Mouse (Mus musculus): Measurements from ENCODE around the gene Med12l.

The Med12l gene

DNA sequence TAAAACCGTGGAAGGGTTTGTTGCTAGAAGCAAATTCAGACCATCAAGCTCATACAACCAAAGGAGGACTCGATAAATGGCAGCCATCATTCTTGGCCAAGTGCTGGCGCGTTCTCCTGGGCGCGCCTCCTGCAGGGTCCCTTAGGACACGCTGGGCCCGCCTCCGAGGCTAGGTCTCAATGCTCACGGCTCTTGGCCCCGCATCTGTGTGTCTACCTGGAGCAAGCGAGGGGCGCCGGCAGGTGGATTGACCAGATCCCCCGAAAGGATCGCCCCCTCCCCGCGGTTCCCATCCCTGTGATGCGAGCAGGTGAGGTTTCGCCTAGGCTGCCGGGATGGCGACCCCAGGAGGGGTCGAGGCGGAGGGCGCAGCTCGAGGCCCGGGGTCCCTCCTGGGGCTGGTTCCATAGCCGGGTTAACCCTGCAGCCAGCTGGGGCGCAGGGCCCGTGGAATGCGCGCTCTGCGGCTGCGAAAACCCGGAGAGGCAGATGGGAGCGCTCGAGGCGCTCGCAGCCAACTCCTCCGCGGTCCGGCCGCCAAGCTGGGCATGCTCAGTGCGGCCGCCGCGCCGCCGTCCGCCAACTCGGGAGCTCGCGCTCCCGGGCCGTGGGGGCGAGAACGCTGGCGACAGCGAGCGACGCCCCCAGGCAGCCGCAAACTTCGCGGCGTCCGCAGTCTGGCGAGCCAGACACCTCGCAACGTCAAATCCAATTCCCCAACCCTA lies at the start of gene Med12l:
Gene Med12l, plus strand, starts transcription at position 555 of the 725 bp plus-strand sequence.
- DNase-seq: peak; percentile 84

DNA sequence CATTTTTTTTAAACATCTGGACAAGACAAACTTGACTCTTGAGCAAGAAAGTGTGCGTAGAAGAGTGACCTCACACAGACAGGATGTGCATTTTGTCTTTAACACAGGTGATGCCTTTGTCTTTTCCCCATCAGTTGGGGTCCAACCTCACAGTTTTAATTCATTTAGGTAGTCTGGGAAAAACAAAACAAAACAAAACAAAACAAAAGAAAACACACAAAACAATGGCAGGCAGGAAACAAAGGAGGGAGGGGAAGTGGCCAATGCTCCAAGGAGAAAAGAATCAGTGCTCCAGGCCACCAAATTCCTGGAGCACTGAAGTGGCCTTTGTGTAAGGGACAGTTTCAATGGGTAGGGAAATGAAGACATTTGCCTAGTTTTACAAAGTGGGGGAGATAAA lies 44.5 kb upstream of the Med12l start:
- DNase-seq: no peak

DNA sequence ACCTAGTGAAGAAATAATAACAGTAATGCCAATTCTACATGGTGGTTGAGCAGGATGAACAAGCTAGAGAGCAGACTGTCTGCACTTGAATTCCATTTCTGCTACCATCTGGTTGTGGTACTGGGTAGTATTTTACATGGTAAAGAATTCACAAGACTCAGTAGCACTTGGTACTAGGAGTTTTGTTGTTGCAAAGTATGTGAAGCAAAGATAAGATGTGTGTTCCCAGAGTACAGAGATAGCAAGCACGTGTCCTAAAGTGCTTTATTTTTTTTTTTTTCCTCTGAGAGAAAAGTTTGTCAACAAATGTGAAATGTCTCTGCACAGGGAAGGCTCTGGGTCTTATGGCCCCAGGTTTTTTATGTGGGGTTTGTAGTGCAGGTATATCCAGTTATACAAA lies 28.2 kb upstream of the Med12l start:
- DNase-seq: no peak

DNA sequence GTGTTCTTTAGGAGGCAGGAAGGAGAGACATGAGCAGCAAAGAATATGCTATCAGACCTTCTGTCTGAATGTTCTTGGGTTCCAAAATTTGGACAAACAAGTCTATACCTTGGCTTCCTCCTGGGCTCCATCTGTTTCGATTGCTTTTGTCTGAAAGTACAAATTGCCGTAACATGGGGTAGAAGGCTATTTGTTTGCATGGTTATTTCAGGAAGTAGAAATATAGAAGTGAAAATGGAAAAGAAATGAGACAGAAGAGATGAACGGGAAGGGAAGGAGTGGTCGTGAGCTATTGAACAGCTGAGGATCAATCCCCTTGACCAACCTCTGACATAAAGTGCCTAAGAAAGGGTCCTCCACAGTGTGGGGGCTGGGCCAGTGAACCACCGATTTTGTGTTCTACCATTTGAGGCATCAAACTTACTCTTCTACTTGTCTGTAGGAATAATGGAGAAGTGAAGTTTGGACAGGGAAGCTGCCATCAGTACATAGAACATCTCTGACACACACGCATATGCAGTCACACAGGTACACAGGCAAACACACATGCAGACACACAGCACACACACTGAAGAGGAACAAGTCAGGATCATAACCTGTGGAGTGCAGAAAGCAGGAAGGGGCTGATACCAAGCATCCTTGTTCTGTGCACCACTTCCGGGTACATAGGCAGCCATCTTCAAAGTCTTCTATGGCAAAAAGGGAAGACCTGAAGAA lies 27.6 kb upstream of the Med12l start:
- DNase-seq: no peak

DNA sequence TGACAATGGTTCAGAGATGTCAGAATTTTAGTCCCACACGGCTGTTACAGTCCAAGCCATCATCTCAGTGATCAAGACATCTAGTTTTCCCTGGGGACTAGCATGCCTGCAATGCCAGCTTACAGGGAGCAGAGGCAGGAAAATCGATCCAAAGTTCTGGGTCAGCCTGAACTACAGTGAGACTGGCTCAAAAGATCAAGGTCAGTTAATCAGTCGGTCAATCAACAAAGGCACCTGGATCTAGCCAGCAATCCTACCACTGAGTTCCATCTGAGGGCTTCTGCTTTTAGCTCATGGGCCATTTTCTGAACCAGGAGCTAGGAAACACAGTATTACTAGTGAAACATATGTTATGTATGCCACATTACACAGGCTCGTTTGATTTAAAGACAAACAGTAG lies 25.0 kb upstream of the Med12l start:
- DNase-seq: no peak

DNA sequence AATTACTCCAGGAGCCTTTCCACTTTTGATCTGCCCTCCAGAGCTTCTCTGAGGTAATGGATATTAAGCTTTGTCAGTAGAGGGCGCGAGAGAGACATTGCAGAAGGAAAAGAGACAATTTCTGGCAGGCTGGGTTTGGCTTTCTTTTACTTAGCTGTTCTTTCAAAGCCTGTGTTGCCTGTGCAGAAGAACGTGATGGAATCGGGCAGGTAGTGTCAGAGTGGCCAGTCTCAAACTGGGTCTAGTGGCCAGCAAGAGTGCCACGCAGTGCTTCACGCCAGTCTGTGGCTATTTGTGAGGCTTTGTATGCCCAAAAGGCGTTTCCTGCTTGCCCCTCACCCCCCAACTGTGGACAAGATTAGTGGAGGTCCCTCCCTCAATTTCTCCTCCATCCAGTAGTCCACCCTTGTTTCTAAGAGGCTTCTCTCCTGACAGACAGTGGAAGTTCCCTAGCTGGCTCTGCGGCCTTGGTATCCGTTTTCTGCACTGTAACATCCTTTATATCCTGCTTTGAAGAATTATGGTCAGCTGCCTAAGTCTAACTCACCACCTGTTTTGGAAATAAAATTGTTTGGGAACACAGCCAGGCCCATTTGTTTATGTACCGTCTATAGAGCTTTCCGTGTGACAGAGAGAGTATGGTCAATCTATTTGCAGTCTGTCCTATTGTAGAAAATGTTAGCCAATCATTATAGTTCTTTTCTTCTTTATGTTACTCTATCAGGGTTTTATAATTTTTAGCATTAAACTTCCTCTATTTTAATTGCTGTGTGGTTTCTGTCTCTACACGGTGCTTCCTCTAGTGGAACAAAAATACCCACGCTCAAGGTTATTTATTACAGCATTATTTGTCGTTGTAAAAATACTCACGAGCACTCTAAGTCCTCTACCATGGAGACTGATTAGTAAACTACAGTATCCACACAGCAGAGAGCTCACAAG lies 22.5 kb upstream of the Med12l start:
- DNase-seq: peak; percentile 79

DNA sequence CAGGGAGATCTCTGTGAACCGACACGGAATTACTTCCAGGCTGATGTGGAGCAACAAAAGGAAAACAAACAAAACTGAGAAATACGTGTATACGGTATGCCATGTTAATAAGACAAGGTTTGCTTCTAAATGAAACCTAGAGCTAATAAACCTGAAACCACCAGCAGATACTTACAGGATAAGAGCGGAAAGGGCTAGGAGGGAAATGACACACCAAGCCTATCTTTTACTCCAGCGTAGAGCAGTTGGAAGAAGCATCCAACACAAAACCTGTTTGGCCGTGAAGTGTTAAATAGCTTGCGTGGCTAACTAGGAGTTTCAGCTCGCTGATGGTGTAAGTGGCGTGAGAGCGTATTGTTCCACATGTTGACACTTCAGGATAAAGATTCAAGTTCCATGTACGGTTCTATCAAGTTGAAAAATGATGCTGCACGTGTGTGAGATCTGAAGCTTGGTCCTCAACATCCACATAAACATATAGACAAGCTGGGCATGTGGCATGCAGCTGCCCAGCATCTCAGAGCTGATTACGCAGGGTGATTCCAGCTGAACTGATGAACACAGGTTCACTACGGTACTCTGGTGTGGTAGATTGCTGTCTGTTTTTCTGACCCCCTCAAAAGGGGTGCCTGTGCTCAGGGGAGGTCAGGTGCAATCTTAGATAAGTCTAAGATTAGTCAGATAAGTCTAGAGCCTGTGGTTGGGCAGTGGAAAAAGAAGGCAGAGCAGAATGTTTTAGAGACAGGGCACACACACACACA lies 21.6 kb upstream of the Med12l start:
- DNase-seq: no peak

DNA sequence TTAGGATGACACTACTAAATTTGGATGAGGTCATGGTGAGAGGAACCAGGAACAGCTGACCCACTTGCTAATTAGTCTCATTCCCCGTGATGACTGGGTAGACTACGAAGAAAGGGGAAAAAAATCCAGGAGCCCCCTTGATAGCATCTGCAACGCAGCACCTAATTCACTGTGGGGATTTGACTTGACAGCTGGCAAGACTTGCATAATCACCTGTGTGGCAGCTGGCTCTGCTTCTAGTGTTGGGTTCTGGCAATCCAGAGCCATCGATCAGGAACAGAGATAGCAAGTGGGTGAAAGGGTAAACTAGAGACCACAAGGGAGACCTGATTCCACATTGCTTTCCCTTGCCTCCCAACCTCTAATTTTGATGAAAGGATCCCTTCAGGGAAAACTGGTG lies 19.8 kb upstream of the Med12l start:
- no peak for DNase-seq

DNA sequence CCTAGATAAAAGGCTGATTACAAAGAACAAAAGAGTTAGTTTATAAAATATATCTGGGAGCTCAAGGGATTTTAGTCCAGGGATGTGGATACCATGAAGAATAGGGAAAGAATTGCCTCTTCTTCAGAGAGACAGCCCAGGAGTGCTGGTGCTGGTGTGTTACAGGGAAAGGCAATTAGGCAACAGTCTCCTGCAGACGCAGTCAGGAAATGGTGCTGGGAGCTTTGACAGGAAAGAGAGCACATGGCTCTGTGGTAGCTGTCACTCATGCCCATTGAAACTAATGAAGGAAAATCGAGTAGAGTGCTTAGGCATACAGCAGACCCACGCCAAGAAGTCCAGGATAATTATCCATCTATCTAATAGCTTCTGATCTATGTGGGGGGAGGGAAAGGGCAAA lies 16.3 kb upstream of the Med12l start:
- no peak for DNase-seq

DNA sequence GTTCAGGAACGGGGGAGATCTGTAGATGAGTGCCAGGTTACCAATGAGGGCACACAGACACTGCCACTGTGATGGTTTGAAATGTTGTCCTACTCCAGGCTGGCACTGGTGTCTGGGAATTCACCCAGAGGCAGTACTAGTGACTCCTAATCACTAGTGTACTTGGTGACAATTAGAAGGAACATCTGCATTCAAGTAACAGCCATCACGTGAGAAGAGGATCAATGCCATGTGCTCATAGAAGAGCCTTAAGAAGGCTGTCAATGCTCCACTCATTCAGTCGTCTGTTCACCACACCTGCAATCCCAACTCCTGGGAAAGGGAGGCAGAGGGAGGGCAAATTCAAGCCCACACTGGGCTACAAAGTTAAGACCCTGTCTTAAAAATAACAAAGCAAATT lies 15.1 kb upstream of the Med12l start:
- no peak for DNase-seq

DNA sequence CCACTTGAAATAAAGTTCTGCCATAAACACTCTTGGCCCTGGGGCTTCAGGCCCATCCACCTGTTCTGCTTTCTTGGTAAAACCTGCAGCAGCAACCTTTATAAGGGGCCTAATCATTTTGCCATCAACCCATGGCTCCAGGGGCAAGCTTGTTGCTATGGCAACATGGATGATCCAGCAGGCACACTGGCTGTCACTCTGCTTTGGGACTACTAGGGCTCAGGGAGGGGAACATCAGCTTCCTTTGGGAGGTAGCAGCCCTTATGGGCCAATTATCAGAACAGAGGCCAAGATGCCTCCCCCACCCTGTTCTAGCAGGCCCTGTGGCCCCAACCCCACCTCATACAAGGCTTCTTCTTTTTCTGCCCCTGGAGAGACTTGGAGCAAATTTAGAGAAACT lies 13.5 kb upstream of the Med12l start:
- DNase-seq: no peak

DNA sequence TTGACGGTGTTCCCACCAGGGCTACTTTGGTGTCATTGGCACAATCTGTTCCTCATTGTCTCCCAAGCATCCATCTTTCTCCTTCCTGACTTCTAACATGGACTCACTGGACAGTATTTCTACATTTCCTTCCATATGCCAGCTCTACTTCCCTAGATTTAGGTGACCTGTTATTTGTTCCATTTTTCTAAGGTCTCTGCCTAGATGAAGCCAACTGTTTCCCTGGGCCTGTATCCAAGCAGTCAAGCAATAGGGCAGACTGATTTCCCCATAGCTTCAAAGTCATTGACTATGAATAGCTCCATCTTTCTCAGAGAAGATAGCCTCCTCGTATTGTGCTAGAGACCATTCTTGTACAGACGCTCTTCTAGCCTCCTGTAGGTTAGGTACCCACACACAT lies 12.0 kb upstream of the Med12l start:
- no peak for DNase-seq

DNA sequence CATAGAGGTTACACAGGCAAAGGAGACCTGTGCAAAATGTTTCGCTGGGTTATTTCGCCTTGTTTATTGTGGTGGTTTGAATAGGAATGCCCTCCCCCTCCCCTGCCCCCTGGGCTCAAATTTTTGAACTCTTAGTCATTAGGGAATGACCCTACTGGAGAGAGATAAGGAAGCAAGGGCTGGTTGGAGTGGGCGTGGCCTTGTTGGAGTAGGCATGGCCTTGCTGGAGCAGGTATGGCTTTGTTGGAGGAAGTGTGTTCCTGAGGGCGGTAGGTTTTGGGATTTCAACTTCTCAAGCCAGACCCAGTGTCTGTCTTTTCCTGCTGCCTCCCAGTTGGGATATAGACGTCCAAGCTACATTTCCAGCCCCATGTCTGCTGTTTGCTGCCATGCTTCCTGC lies 1.9 kb upstream of the Med12l start:
- no peak for DNase-seq

DNA sequence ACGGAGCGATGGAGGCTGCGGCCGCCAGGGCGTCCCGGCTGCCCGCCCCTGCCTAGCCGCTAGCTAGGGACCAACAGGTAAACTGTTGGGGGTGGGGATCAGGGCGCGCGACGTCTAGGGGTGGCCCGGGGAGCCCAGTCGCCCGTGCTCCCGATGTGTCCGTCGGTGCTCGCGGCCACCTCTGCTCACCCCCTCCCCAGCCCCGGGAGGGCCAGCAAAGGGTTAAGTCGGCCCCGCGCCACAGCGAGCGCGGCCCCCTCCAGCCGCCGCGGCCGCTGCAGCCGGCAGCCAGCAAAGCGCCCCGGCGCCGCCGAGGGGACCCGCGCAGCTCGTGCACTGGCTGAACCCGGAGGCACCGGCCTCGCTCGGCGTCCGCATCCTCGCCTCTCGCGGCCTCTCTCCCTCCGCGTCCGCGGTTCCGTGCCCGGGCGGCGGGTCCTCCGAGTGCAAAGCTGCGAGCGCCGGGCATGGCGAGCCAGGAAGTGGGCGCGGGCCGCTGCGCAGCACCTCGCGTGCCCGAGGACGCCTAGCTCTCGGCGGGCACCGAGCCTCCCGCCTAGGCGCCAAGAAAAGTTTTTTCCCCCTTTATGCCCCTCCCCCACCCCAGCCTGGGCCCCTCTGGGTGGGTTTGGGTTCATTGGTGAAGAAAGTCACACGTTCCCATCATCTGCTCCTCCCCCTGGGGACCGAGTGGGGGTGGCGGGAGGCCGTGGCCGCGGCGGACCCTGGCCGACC lies 538 bp downstream of the Med12l start:
- no peak for DNase-seq

DNA sequence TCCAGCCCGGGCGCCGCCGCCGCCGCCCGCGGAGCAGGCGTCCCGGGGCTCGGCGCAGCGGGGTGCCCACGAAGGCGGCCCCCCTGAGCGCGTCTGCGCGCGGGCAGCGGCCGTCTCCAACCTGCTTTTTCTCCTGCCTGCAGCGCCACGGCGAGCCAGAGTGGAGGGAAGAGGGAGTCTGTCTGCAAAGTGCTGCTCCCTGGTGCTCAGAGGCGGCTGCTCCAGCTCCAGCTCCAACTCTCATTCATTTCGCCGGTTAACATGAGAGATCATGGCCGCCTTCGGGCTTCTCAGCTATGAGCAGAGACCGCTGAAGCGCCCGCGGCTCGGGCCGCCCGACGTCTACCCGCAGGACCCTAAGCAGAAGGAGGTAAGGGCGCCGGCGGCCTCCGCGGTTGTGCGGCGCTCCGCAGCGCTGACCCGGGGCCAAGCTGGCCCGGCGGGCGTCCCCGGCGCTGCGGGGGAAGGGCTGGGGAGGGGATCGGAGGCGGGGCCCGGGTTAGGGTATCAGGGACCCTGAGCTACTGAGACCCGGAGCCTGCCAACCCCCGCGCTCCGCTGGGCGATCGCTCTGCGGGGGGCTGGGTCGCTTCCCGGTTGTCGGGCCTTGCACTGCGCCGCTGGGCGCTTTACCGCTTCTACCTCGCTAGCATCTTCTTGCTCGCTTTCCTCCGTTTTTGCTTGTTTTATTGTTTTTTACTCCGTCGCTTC lies 1.3 kb downstream of the Med12l start:
- peak; percentile 77 for DNase-seq

DNA sequence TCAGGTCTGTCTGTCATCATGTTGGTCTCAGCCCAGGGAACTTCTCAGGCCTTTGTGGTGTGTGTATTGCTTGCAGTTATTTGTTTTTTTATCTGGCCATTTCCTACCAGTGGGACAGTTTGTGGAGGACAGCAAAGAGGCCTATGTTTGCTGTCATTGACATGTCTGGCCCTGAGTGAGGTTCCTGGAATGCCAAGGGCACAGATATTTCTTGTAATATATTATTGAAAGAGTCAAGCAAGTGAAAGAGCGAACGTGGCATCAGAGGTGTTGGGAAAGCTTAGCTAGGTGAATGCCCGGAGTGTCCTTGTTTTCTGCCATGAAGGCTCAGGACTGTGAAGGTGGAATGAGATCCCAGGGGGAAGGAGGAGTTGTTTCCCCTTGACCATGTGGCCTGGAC lies 4.7 kb downstream of the Med12l start:
- DNase-seq: no peak

DNA sequence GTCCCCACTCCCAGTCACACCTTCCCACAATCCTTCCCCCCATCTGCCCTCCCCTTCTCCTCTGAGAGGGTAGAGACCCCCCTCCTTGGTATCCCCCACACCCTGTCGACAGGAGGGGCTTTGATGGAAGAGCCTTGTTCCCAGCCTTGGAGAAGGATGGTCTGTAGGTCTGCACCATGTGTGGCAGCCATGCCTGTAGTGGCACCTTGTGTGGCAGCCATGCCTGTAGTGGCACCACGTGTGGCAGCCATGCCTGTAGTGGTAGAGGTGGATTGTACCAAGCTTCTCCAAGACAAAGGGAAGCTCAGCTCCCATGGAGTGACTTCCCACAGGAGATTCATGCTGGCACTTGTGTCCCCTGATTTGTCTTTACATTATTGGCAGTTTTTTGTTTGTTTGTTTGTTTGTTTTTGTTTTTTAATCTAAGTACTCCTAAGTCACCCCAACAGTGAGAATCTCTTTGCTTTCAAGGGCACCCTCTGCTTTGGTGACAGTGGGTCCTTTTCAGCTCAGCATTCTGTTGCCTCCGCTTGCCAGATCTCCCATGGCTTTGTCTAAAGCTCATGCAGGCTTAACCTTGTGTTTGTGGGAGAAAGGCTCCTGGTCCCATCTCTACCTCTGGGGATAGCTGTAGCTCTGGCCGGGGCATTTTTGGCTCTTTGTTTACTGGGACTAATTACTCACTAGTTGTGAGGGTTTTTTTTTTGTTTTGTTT lies 10.2 kb downstream of the Med12l start:
- DNase-seq: no peak

DNA sequence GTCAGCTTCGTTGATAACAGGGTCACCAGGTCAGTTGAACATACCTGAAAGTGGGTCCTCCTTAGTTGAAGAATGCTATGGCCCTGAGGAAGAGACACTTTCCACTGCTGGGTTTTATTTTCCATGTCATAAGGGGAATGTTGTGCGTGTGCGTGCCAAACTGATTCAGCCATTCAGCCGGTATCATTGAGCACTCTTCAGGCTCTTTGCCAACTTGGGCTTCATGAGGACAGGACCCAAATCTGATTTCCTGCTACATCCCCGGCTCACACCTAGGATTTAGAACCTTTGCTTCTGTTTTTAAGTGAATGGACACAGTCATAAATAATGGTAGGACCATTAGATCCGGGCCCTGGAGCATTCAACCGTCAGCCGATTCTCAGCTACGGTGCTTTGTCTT lies 10.9 kb downstream of the Med12l start:
- no peak for DNase-seq

DNA sequence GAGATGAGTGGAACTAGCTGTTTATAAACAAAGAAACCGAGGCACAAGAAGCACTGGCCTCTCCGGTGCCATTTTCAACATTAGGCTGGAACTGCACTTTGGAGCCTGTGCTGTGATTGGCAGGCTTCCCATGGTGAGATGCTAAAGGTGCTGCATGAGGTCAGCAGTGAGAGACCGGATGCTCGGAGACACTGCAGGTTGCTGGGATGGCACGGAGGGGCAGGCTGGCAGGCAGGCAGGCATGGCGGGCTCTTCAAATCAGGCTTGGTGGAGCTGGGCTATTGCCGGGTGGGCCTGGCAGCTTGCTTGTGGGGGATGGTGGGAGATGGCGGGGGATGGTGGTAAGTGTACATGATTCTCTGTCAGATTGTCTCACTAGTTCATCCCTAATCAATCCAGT lies 15.6 kb downstream of the Med12l start:
- no peak for DNase-seq

DNA sequence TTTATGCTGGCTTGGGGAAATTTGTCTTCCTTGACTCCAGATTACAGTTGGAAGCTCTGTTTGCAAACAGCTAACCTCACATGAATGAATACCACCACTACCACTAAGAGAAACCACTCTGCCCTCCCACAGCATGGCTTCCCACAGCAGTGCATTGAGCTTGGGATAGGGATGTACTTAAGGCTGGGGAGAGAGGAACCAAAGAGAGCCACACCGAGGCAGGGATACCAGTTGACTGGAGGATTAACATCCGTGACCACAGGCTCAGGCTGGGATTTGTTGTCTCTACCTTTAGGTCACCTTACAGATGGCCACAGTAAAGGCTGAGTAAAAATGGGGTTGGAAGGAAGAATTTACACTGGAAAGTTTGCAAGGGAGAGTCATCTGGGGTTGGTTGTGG lies 16.6 kb downstream of the Med12l start:
- DNase-seq: no peak

DNA sequence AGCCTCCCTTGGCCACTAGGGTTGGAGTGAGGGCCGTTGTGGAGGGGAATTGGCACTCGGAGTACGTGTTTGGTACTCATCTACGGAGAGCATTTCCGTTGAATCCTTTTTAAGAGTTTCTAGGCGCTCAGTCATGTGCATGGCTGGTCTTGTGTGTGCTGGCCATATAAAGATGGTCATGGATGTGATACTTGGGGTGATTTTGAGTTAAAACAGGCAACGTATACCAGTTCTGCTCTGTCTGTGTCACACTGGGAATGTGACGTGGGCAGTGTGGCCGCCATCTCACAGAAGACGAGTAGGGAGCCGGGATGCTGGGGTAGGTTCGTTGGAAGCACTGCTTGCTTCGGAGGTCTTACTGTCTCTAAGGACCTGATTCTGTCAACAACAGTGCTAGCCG lies 17.3 kb downstream of the Med12l start:
- DNase-seq: no peak
